Mouse (Mus musculus) G1E (cell line): ENCODE results near the gene Ppm1m. TPM values are rescaled to one million over a fixed set of nuclear protein-coding genes. Genes with fewer than 3 reads are reported as not detected.

ENCODE experiments used
- ATAC-seq: 2 replicates; pipeline ENCODE4 v1.8.0; 2016; ENCODE audit warnings: mild to moderate bottlenecking; ENCODE audit not compliant: insufficient number of reproducible peaks, poor library complexity, low FRiP score, severe bottlenecking; ENCODE audit errors: extremely low read depth
- DNase-seq: peaks from one replicate; pipeline ENCODE4 v3.0.0; 2012; ENCODE audit warnings: low spot score
- H3K27me3 ChIP-seq: 2 replicates; pipeline ENCODE4 v1.6.1; 2012; ENCODE audit warnings: mild to moderate bottlenecking, low read length, inconsistent platforms; ENCODE audit not compliant: insufficient read depth
- H3K36me3 ChIP-seq: replicated peaks from 2 replicates; pipeline ENCODE3; 2012; ENCODE audit warnings: mild to moderate bottlenecking, inconsistent platforms
- H3K4me1 ChIP-seq: 2 replicates; pipeline ENCODE4 v1.6.1; 2012; ENCODE audit warnings: low read depth, low read length, inconsistent platforms, mixed read lengths; ENCODE audit not compliant: insufficient read depth
- H3K4me3 ChIP-seq: 2 replicates; pipeline ENCODE4 v1.5.1; 2012; ENCODE audit warnings: low read depth, mild to moderate bottlenecking, inconsistent platforms, low read length, moderate library complexity, mixed read lengths
- H3K9me3 ChIP-seq: replicated peaks from 2 replicates; pipeline ENCODE4 v1.6.1; 2012; ENCODE audit warnings: inconsistent platforms
- CTCF ChIP-seq: IDR thresholded peaks from 2 replicates; pipeline ENCODE4 v1.5.1; 2012; ENCODE audit warnings: low read depth, low read length, inconsistent platforms, mixed read lengths
- GATA1 ChIP-seq: IDR thresholded peaks from 2 replicates; pipeline ENCODE4 v1.6.1; 2012; ENCODE audit warnings: borderline replicate concordance, low read length, inconsistent platforms, mixed read lengths
- GATA2 ChIP-seq: IDR thresholded peaks from 2 replicates; pipeline ENCODE4 v1.6.1; 2012; ENCODE audit warnings: low read depth, low read length, inconsistent platforms, borderline replicate concordance
- POLR2AphosphoS5 ChIP-seq: IDR thresholded peaks from 2 replicates; pipeline ENCODE4 v1.6.1; 2012; ENCODE audit warnings: low read depth, low read length, inconsistent platforms; ENCODE audit not compliant: insufficient replicate concordance
- TAL1 ChIP-seq: conservative IDR thresholded peaks from 2 replicates; pipeline ENCODE4 v1.6.1; 2012; ENCODE audit warnings: low read depth, low read length, inconsistent platforms, mixed read lengths
- polyA plus RNA-seq: library from polyadenylated mRNA; stranded (reverse); fragments of >175 nt; gene quantifications from 2 replicates; pipeline ENCODE4 v1.2.3, GENCODE M21; 2012
- total RNA-seq, 2 experiments: library from RNA; stranded (forward) in 1 of 2; stranded (reverse) in 1 of 2; fragments of 200-1000 nt in 1 of 2; fragments of >200 nt in 1 of 2; fragmentation: Nextera tagmentation in 1 of 2; gene quantifications; 2 replicates each; pipeline ENCODE4 v1.2.3; 2014 to 2017

The Ppm1m gene
- total and polyA plus RNA-seq, 3 experiments = 9.4 to 18.5 (median 14.4) TPM

DNA sequence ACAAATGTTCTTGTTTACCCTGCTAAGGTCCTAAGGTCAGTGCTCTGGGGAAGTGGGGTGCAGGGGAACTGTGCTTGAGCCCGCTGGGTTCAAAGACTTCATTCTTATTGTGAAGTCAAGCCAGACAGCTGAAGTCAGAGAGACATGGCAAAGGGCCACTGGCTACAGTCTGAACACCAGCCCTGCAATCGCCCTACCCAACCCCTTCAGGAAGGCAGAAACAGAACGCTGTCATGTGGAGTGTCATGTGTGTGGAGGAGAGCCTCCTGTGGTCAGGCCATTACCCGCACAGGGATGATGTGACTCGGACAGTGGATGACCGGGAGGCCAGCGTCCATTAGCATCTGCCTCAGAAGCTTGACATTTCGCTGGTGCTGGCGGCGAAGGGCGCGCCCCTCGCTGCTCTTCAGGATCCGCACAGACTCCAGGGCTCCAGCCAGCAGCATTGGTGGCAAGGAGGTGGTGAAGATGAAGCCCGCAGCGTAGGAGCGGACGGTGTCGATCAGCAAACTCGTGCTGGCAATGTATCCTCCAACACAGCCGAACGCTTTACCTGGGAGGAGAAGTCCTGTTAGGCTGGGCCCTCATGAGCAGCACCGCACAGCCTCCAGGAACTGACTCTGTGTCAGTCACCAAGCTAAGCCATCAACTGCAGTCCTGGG, 36.7 kb upstream of the Ppm1m start:
- H3K9me3 ChIP-seq = no peaks in the 10 kb centered on the region
- TF ChIP-seq GATA1 (no peak), CTCF (no peak), GATA2 (no peak), POLR2AphosphoS5 (no peak), TAL1 (no peak)
- 0 out of 2 replicates have a peak, but pooled peaks cover 1% of the 10 kb centered on the region for H3K27me3 ChIP-seq
- peaks cover 89% of the 10 kb centered on the region for H3K36me3 ChIP-seq
- ATAC-seq (no peak), DNase-seq (no peak)
- no peak overlapping the region for H3K4me3 ChIP-seq
- H3K4me1 ChIP-seq = peaks cover 2% of the 10 kb centered on the region; the same call in 1 of the 2 replicates

GRCm38 (mm10) chr9:106235194-106235830, 35.8 kb upstream of the Ppm1m start:
- no peak overlapping the region for H3K4me3 ChIP-seq
- ATAC-seq (no peak), DNase-seq (no peak)
- H3K4me1 ChIP-seq = peaks cover 9% of the 10 kb centered on the region
- H3K36me3 ChIP-seq = peaks cover 80% of the 10 kb centered on the region
- 0 out of 2 replicates have a peak, but pooled peaks cover 4% of the 10 kb centered on the region for H3K27me3 ChIP-seq
- TF ChIP-seq CTCF (no peak), TAL1 (no peak), GATA1 (no peak), GATA2 (no peak), POLR2AphosphoS5 (no peak)
- no peaks in the 10 kb centered on the region for H3K9me3 ChIP-seq

DNA sequence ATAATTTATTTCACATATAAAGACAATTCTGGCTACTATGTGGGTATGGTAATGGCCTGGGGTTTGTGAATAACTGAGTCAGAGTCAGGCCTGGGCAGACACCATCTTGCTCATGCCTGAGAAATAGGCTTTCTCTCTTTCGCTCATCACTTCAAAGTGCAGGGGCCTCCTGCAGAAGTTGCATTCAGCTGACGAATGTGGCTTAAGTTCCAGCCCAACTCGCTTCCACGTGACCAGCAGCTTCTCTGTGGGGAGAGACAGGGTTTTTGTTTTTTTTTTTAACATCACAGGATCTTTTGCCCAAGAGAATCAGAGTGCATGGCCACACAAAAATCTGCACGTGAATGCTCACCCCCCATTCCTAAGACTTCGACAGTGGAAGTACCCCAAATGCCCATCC, 34.4 kb upstream of the Ppm1m start:
- no peak for DNase-seq
- TF ChIP-seq TAL1 (no peak), GATA1 (no peak), GATA2 (no peak), POLR2AphosphoS5 (no peak), CTCF (no peak)
- no peak overlapping the region for H3K4me3 ChIP-seq
- ATAC-seq = no peak
- peaks cover 16% of the 10 kb centered on the region for H3K4me1 ChIP-seq
- H3K9me3 ChIP-seq = no peaks in the 10 kb centered on the region
- peaks cover 66% of the 10 kb centered on the region for H3K36me3 ChIP-seq
- 0 out of 2 replicates have a peak, but pooled peaks cover 5% of the 10 kb centered on the region for H3K27me3 ChIP-seq

DNA sequence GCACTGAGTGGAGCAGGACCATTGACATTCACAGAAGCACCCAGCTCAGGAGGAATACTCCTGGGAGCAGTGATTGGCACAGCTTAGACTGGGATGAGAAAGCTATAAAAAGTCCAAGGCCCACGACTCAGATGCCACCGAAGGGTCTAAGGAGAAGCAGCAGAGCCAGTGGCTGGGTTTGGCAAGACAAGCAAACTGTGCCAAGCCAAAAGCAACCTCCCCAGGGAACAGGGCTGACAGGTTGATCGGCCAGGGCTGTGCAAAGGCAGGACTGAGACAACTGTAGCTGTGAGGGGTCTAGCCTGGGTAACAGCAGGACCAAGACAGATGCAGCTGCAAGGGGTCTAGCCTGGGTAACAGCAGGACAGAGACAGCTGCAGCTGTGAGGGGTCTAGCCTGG, 33.4 kb upstream of the Ppm1m start:
- peaks cover 19% of the 10 kb centered on the region for H3K4me1 ChIP-seq
- H3K9me3 ChIP-seq = no peaks in the 10 kb centered on the region
- H3K27me3 ChIP-seq = 0 out of 2 replicates have a peak, but pooled peaks cover 5% of the 10 kb centered on the region
- DNase-seq (no peak), ATAC-seq (no peak)
- H3K36me3 ChIP-seq = peaks cover 56% of the 10 kb centered on the region
- no peak overlapping the region for H3K4me3 ChIP-seq
- TF ChIP-seq POLR2AphosphoS5 = no peak
- TF ChIP-seq GATA1 = no peak
- TF ChIP-seq CTCF = no peak
- no peak for TF ChIP-seq TAL1
- TF ChIP-seq GATA2 = no peak

DNA sequence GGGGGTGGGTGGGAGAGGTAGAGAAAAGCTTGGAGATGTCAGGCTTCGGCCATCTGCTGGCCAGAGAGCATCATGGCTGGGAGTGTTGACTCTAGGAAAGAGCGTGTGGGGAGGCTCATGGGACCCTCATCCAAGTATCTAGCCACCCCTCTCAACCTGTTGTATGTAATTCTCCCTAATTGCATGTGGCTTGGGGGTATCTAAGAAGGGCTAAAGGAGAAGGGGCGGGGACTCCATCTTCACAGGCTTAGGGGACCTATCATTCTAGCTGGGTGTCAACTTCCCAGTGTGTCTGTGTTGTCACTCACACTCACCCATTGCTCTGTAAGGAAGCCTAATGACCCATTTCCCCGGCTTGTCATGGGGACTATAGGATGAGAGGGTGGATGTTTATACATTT, 32.3 kb upstream of the Ppm1m start:
- Histone ChIP-seq H3K4me1 (peaks cover 19% of the 10 kb centered on the region), H3K9me3 (no peaks in the 10 kb centered on the region), H3K36me3 (peaks cover 45% of the 10 kb centered on the region), H3K4me3 (no peak overlapping the region), H3K27me3 (0 out of 2 replicates have a peak, but pooled peaks cover 5% of the 10 kb centered on the region)
- no peak for ATAC-seq
- DNase-seq = no peak
- no peak for TF ChIP-seq POLR2AphosphoS5

DNA sequence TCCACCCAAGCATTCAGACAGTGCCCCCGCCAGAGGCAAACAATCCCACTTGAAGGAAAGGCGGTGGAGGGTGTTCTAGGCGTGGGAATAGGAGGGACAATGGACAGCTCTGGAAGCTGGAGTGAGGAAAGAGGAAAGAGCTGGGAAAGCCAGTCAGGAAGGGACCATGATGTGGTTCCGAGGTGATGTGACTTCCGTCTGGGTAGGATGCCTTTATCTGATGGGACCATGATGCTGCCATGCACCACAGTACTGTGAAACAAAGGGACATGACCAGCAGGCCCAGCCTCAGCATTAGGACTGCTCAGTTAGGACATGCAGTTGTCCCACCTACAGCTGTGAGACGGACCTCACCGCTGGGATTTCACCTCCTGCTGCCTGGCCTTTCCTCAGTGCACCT, 31.7 kb upstream of the Ppm1m start:
- H3K27me3 ChIP-seq = peaks cover 9% of the 10 kb centered on the region
- ATAC-seq (no peak), DNase-seq (no peak)
- peaks cover 19% of the 10 kb centered on the region for H3K4me1 ChIP-seq
- TF ChIP-seq GATA1 (no peak), CTCF (no peak), TAL1 (no peak), GATA2 (no peak), POLR2AphosphoS5 (no peak)
- H3K9me3 ChIP-seq = no peaks in the 10 kb centered on the region
- H3K36me3 ChIP-seq = peaks cover 39% of the 10 kb centered on the region
- H3K4me3 ChIP-seq = no peak overlapping the region
